Mouse (Mus musculus) ovary, postnatal 10 days (tissue): ENCODE measurements around the gene Cfap70.
A peak's percentile ranks its signal among the peaks of the same experiment; 100 is the strongest.

Experiments
- DNase-seq: peaks from one replicate; pipeline ENCODE4 v3.0.0; 2022; ENCODE audit warnings: low spot score

Gene Cfap70

DNA sequence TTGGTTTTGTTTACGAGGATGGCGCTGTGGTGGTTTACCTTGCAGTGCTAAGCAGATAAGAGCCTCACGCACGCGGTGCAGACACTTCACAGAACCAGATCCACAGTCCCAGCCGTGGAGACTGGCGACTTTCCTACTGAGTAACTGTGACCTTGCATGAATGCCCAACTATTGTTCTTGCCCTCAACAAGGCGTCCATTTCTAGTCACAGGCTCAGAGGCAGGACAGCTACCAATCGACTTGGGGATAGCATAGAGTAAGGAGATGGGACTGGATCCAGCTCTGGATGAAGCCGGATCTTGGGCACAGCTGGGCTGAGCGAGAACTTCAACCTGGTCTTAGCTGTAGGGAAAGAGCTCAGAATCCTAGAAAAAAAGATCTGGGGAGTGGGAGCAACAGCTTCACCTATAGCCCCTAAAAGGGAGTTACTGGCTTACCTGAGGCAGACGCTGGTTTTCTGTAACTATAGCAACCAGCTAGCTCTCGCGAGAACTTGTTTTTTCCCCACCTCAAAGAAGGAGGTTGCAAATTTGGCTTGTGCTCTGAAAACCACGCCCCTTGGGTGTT is at the start of gene Cfap70:
Cfap70 (minus strand) TSS at position 462 of the 567 bp plus-strand sequence.
- peak; percentile 31 for DNase-seq

DNA sequence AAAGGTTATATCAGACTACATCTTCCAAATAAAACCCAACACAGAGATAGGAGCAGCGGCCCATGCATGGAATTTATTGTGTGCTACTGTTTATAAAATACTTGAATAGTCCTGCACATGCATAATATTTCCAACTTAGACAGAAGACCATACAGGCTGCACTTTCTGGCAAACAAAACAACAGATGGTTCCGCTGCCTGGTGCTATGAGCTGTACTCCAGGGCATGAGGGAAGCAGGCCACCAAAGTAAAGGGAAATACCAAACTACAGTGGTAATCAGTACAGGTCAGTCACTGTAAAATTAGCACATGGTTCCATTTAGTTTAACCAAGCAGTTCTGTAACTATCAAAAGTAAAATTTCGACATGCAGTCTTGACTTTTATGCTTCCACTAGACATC is 48.0 kb upstream of the Cfap70 start:
- DNase-seq: no peak

DNA sequence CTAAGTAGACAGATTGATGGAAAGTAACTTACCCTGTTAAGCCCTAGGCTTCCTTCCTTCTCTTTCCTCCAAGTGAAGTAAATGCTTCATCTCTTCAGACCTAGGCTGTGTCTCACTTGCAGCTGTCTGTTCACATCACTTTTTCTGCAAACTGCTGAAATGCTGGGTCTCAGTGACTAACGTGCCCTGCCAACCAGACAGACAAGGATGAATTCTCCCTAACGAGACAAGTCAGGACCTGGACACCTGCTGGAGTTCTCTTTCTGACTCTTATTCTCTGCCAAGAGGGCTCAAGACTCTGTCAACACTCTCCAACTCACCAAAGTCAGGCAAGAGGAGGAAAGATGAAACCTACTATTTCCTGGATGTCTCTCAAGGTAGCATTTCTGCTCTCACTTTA is 44.6 kb upstream of the Cfap70 start, which contains the start of gene Mss51:
Mss51 (minus strand) TSS at position 299 of the 400 bp plus-strand sequence.
- DNase-seq: no peak

DNA sequence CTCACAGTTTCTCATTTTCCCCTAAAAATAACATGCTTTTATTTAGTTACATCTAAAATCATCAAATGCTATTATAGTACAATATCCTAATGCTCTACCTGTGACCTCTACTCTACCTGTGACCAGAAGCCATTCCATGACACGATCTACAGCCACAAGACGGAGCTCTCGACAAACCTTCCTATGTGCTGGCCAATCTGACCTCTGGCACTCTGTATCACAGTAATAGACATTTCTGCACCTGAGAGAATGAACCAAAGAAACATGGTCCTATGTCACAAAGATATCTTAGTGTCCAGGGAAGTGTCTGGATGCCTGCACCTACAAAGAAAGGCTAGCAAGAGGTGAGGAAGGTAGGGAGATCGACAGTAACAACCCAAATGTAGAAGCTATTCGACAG is 34.0 kb upstream of the Cfap70 start:
- DNase-seq: no peak

- no peak for DNase-seq
These were observed 30.2 kb upstream of the Cfap70 start for GRCm38 (mm10) chr14:20482051-20482751.

GRCm38 (mm10) chr14:20481211-20481610 is 29.2 kb upstream of the Cfap70 start:
- DNase-seq: no peak

DNA sequence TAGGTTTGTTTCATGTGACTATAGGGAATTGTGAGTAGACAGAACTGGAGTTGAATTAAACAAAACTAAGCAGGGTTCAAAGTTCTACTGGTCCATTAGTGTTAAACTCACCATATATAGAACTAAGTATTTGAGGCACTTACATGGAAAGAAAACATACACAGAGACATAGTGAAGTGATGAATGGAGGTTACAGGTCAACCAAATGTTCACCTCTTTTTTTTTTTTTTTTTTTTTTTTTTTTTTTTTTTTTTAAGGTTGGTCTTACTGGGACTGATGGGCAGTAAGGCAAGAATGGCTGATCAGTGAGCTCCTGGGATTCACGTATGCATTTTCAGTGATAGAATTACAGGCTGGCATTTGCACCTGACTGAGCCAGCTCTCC is 28.2 kb upstream of the Cfap70 start:
- no peak for DNase-seq

DNA sequence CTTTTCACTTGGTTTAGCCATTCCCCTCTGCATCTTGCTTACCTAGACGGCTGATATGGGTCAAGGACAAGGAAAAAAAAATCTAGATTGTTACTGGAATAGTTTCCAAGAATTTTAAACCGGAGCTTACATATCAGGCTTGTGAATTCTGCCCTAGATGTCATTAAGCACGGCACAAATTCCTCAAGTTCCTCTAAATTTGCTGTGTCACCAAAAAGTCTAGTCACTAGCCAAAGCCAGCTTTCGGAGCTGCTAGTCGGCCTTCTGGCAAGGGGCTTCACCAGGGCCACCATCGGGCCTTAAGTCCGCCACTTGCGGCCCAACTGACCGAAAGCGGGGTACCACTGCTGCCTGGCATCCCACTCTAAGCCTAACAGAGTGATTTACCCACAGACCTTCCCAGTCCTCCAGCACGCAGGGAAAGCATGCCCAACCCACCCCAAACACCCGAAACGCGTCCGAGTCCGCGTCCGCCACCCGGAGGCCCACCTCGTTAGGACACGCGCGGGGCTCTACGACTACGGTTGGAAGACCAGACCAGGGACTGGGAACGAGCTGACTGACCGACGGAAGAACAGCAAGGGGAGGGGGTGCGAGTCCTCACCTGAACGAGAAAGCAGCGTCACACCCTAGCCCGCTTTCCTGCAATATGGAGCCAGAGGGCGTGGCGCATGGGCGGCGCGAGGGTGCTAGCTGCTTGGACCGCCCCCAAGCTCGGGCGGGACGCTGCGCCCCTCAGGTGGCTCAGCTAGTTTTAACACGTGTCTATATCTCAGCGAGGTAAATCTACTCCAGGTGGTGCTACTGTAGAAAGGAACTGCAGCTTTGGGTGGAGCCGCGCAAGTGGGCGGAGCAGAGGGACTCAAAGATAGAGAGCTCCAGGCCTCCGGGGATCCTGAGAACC is 27.5 kb upstream of the Cfap70 start, which contains the start of gene Anxa7:
Anxa7 (minus strand) TSS at position 843 of the 904 bp plus-strand sequence.
- DNase-seq: peak; percentile 46

DNA sequence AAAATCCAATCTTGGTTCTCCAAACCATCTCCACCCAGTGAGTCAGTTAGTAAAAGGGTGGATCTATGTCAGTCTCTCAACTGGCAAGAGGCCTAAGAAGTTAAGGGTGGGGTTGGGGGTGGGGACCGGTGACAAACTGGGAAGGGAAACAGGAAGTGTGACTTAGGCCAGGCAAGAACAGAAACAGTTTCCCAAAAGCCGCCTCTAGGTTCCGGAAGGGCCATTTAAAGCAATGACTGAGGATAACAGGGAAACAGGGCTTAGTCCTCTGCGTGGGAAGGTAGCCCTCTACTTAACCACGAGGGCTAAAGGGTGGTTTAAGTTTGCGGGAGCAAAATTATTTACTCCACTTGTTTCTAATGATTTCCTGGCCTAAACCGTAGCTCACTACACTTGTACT is 26.8 kb upstream of the Cfap70 start:
- DNase-seq: no peak

DNA sequence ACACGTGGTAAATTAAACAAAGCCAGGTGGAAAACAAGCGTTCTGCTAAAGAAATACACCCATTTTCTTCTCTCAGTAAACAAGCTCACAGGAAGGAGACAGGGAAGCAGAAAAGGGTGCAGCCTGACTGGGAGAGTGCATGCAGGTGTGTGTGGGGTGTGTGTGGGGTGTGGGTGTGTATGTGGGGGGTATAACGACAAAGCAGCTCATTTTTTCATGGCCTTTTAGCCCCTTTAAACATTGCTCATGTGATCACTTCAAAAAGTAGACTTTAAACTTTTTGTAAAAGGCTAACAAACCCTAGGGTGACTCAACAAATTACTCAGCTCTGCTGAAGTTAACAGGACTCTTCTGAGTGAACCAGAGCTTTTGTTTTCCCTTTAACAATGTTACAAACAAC is 26.4 kb upstream of the Cfap70 start:
- DNase-seq: no peak

DNA sequence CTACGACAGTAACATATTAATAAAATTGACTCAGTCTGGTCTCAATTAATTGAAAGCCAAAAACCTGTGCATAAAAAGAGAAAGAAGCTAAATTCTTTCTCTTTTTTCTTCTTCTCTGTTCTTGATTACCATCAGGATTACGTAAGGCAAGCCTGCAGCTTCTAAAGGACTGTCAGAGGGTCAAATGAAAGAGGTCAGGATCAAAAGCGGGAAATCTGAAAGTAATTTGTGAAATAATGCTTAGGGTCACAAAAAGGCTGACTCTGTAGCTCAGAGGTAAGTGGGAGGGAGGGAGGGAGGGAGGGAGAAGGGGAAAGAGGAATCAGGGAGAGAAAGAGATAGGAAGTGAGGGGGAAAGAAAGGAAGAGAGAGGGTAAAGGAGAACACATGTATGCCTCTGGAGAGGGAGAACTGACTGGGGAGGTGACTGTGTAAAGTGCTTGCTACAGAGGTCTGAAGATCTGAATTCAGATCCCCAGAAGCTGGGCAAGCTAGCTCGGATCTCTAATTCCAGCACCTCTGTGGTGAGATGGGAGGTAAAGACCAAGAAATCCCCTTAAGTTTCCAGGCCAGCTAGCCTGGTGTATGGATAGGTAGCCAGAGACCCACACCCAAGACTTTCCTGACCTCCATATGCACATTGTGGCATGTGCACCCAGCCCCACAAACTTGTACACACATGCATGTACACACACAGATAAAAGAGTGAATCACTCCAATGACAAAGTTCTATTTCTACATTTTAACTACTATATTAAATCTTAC is 25.4 kb upstream of the Cfap70 start:
- no peak for DNase-seq

- DNase-seq: no peak
These were observed 8.2 kb upstream of the Cfap70 start for GRCm38 (mm10) chr14:20460216-20460615.

DNA sequence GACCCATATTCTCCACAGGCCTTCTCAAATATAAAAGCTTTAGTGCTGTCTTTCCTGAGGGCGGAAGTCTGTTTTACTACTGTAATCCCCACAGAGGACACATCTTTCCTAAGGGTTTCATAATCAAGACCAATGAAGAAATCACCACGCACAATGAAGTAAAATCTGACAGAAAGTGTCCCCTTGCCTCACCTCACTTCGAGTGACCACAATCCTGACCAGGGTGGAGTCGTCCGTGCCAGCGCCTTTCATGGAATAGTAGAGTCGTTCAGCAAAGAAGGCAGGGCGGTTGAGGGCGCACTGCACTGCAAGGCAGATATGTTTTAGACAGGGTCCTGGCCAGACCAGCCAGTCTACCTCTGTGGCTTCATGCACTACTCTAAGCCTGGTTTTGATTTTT is 6.4 kb upstream of the Cfap70 start:
- no peak for DNase-seq

GRCm38 (mm10) chr14:20452929-20453328 is 903 bp upstream of the Cfap70 start:
- no peak for DNase-seq

DNA sequence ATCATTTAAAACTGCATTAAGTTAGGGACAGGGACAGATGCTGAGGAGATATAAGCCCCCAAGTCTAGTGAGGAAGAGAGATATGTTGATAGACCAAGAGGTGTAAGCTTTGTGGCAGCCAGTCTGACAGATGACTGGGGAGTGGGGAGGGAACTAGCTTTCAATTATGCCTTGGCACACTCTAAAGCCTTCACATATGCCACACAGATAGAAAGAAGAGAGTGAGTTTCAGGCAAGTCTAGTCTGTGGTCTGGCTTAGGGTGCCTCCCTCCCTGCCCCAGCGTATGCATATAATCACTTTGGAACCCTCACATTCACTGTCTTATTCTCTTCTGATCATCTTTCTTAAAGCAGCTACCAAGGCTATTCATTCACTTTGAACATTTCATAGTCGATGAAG is 724 bp downstream of the Cfap70 start:
- no peak for DNase-seq

DNA sequence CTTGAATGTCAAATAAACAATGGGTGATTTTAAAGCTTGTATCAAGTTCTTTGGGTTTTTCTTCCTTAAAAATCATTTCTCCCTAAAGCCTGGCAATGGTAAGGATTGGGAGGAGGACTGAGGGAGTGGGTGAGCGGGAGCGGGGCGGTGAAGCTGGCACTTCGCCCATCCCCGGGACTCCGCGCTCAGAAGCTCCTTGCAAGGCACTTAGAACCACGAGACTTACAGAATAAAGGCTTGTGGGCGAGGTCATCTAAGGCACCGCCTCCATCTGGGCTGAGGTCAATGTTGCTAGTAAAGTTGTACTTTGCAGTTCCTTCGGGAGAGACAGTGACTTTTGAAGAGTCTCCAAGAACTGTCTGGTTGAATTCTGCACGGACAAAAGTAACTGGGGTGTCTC is 4.8 kb downstream of the Cfap70 start:
- no peak for DNase-seq

DNA sequence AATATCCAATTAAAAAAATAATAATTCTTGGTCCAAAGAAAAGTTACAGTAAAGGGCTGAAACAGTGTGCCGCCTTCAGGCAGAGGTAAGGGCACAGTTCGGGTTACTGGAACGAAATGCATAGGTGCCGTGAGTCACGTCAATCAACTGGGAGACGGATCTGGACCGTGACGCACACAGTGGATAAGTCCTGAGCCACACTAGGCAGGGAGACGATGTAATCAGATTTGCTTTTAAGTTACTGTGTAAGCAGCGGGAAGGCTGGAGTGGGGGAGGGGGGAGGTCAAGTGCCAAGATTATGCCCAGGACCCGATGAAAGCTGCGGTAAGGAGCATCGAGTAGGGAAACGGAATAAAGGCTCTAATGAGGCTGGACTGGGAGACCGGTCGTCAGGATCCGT is 9.8 kb downstream of the Cfap70 start:
- DNase-seq: no peak

DNA sequence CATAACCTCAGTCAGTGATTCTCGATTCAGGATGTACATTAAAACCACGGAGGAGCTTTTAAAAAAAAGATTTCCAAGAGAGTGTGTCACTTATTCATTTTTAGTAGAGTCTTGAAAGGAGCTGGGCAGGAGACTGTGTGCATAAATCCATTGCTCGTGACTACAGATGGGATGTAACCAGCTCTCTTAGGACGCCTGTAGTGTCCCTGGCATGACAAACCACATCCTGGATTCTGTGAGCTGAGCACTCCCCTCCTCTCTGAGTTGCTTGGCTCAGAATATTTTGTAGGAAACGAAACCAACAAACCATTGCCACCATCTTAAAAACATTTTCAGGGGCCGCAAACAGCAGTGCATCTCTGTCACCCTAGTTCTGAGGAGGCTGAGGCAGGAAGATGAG is 15.1 kb downstream of the Cfap70 start:
- DNase-seq: no peak

DNA sequence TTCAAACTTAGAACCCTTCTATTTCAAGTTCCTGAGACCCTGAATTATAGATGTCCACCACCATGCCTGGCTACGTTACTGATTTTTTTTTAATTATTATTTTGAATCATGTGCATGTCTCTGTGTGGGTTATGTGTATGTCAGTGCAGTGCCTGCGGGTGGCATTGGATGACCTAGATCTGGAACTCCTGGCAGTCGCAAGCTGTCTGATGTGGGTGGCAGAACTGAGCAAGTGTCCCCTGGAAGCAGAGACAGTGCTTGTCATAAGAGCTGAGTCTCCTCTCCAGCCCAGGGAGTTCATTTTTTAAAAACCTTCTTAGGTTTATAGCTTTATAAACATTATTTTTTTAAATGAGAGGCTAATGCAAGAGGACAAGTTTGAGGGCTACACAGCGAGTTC is 19.6 kb downstream of the Cfap70 start:
- no peak for DNase-seq

- no peak for DNase-seq
These were observed 20.3 kb downstream of the Cfap70 start for GRCm38 (mm10) chr14:20431726-20432125.

- no peak for DNase-seq
These were observed 22.2 kb downstream of the Cfap70 start for GRCm38 (mm10) chr14:20429833-20430232.

DNA sequence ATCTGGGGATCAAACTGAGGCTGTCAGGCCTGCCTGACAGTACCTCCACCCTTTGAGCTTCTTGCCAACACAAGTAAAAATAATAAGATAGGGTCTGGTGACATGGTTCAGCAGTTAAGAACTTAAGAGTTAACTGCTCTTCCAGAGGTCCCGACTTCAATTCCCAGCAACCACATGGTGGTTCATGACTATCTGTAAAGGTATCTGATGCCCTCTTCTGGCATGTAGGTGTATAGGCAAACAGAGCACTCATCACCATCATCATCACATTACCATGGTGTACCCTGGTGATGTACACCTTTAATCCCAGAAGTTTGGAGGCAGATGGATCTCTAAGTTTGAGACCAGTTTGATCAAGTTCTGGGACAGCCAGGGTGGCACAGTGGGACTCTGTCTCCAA is 23.4 kb downstream of the Cfap70 start:
- DNase-seq: no peak
